Mouse (Mus musculus) limb, embryonic 13.5 days (tissue): ENCODE data around the gene Hsbp1. TPM values are rescaled to one million over a fixed set of nuclear protein-coding genes. Genes with fewer than 3 reads are reported as not detected.
"Not testable (repeated sequence)": the region's sequence is repeated elsewhere in the genome, so short reads cannot be mapped to it uniquely, and the experiment has no call there.

Experiments
- ATAC-seq: fragments of 200-750 bp; cut with Nextera tagmentation; 2 replicates; pipeline ENCODE4 v1.8.0; 2017; ENCODE audit warnings: low read depth, moderate number of reproducible peaks, moderate TSS enrichment; ENCODE audit not compliant: low FRiP score
- H3K27ac ChIP-seq: fragments of 300-500 bp; sonication (generic); 2 replicates; pipeline ENCODE4 v1.5.1; 2015; ENCODE audit warnings: inconsistent platforms, mild to moderate bottlenecking, moderate library complexity
- H3K27me3 ChIP-seq: fragments of 300-500 bp; sonication (generic); 2 replicates; pipeline ENCODE4 v1.6.1; 2015; ENCODE audit warnings: mild to moderate bottlenecking, inconsistent platforms
- H3K36me3 ChIP-seq: fragments of 300-500 bp; sonication (generic); 2 replicates; pipeline ENCODE4 v1.6.1; 2015; ENCODE audit warnings: inconsistent platforms, mild to moderate bottlenecking, moderate library complexity
- H3K4me1 ChIP-seq: fragments of 300-500 bp; sonication (generic); 2 replicates; pipeline ENCODE4 v1.6.1; 2015; ENCODE audit warnings: inconsistent platforms
- H3K4me2 ChIP-seq: fragments of 300-500 bp; sonication (generic); replicated peaks from 2 replicates; pipeline ENCODE4 v1.6.1; 2015; ENCODE audit warnings: inconsistent platforms, mild to moderate bottlenecking, moderate library complexity
- H3K4me3 ChIP-seq: fragments of 300-500 bp; sonication (generic); 2 replicates; pipeline ENCODE4 v1.5.1; 2015; ENCODE audit warnings: moderate library complexity, mild to moderate bottlenecking, inconsistent platforms
- H3K9ac ChIP-seq: fragments of 300-500 bp; sonication (generic); 2 replicates; pipeline ENCODE4 v1.6.1; 2015; ENCODE audit warnings: mild to moderate bottlenecking, inconsistent platforms
- H3K9me3 ChIP-seq: fragments of 300-500 bp; sonication (generic); 2 replicates; pipeline ENCODE4 v1.6.1; 2016; ENCODE audit warnings: inconsistent platforms
- WGBS: fragments of 180-500 bp; shearing (Covaris S2); methylation state at CpG from one replicate; pipeline ENCODE4 v1.1.7; 2015; 5-methylcytosine and 5-hydroxymethylcytosine counted together
- polyA plus RNA-seq: library from polyadenylated mRNA; unstranded; fragments of >200 nt; fragmentation: Nextera tagmentation; extraction: Ambion mirVana; gene quantifications from 2 replicates; pipeline ENCODE4 v1.2.1, GENCODE M21; 2015

Gene Hsbp1
- polyA plus RNA-seq = 344 and 356 TPM in 2 replicates

DNA sequence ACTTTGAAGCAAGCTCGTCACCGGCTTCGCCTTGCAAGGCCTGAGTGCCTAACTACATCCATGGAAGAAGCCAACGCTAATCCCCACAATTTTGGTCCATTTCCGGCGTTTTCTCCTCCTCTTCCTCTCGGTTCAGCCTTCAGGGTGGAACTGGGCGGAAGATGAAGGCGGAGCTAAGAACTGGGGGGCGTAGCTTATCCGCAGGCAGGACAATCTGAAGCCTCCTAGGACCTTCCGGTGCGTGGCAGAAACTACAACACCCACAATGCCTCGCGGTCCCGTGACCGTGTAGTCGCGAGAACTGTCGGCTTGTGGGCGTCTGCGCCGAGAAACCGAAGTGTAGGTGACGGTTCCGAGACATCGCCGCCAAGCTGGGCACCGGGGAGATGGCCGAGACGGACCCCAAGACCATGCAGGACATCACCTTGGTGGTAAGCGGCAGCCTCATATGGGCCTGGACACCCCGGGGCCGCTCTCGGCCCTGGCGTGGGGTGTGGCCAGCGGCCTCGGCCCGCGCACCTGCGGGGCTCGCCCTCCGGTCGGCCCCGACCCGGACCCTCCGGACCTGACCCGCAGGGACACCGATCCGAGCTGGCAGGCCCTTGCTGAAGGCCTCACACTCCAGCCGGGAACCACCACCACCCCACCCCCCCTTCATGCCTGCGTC lies at the start of gene Hsbp1:
TSS of gene Hsbp1 (plus strand) at position 299 of the 667 bp plus-strand sequence.
- Histone ChIP-seq H3K4me1 (peaks cover 7% of the 10 kb centered on the region), H3K36me3 (peaks cover 34% of the 10 kb centered on the region), H3K27me3 (peaks cover 4% of the 10 kb centered on the region; the same call in 1 of the 2 replicates), H3K27ac (no peak within 1 kb of the TSS), H3K4me2 (peak within 1 kb of the TSS; percentile 80), H3K4me3 (peak within 1 kb of the TSS; percentile 95), H3K9me3 (peaks cover 6% of the 10 kb centered on the region; the same call in 1 of the 2 replicates), H3K9ac (peak within 1 kb of the TSS; percentile 97)
- 2% methylated on average over 46 of the region's 52 CpGs for WGBS
- peak; percentile 98 for ATAC-seq

DNA sequence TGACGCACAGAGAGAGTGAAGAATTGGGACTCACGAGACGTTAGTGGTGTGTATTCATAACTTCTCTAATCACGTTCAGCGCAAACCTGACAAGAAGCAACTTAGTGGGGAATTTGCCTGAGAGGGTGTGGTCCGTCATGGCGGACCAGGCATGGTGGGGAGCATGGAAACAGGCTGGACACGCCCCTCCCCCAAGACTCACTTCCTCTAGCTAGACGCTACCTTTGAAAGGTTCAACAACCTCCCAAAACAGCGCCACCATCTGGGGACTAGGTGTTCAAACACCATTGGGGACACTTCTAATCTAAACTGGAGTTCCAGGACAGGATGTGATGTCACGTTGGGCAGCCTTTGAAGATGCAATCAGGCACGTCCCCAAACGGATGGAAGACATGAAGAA lies 48.8 kb upstream of the Hsbp1 start:
- Histone ChIP-seq H3K27ac (no peak overlapping the region), H3K4me3 (no peak overlapping the region), H3K27me3 (no peaks in the 10 kb centered on the region), H3K4me1 (no peaks in the 10 kb centered on the region), H3K4me2 (no peak overlapping the region), H3K9me3 (peaks cover 7% of the 10 kb centered on the region; the same call in 1 of the 2 replicates), H3K36me3 (no peaks in the 10 kb centered on the region), H3K9ac (no peak overlapping the region)
- WGBS = 81% methylated on average over 13 of the region's 13 CpGs
- no peak for ATAC-seq

- not testable (repeated sequence) for H3K9ac ChIP-seq, ATAC-seq, H3K27ac ChIP-seq, H3K4me2 ChIP-seq, H3K4me3 ChIP-seq, H3K27me3 ChIP-seq, H3K36me3 ChIP-seq, H3K4me1 ChIP-seq
- peaks cover 11% of the 10 kb centered on the region; the same call in 1 of the 2 replicates for H3K9me3 ChIP-seq
- WGBS = 29% methylated on average over 3 of the region's 3 CpGs
These were observed 46.5 kb upstream of the Hsbp1 start for GRCm38 (mm10) chr8:119297752-119298151.

DNA sequence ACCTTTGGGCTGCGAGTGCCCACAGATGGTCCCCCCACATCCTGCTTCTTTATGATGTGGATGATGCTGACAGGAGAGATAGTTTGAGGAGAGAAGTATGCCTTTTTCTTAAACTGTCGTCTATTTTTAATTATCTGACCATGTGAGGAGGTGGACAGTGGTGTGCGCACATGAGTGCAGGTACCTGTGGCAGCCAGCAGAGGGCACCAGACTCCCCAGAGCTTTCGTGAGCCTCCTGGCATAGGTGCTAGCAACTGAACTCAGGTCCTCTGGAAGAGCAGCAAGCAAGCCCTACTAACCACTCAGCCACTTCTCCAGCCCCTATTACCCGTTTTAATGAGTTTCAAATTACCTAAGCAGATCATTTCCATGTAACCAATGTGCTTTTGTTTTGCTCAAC lies 44.0 kb upstream of the Hsbp1 start:
- Histone ChIP-seq H3K4me3 (no peak overlapping the region), H3K4me1 (no peaks in the 10 kb centered on the region), H3K9me3 (peaks cover 11% of the 10 kb centered on the region; the same call in 1 of the 2 replicates), H3K4me2 (no peak overlapping the region), H3K36me3 (no peaks in the 10 kb centered on the region), H3K27ac (no peak overlapping the region), H3K9ac (no peak overlapping the region), H3K27me3 (no peaks in the 10 kb centered on the region)
- no peak for ATAC-seq
- 88% methylated on average over 5 of the region's 5 CpGs for WGBS

GRCm38 (mm10) chr8:119304196-119304595 lies 40.1 kb upstream of the Hsbp1 start:
- Histone ChIP-seq H3K27ac (no peak overlapping the region), H3K27me3 (no peaks in the 10 kb centered on the region), H3K9me3 (peaks cover 11% of the 10 kb centered on the region; the same call in 1 of the 2 replicates), H3K4me1 (no peaks in the 10 kb centered on the region), H3K4me2 (no peak overlapping the region), H3K9ac (no peak overlapping the region), H3K4me3 (no peak overlapping the region), H3K36me3 (no peaks in the 10 kb centered on the region)
- no peak for ATAC-seq
- WGBS = 84% methylated on average over 8 of the region's 8 CpGs

DNA sequence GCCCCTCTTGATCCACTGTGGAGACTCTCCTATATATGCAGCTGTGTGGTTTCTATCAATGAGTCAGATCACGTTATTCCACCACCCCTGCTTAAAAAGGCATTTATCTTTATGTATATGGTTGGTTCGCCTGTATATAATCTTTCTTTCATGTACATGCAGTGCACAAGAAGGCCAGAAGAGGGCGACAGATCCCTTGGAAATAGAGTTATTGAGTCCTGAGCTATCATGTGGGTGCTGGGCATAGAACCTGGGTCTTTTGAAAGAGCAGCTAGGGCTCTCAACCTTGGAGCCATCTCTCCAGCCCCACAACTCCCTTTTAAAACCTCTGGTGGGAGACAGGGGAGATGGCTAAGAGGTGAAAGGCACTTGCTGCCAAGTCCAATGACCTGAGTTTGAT lies 32.9 kb upstream of the Hsbp1 start:
- Histone ChIP-seq H3K27ac (no peak overlapping the region), H3K4me2 (no peak overlapping the region), H3K4me1 (no peaks in the 10 kb centered on the region), H3K9me3 (0 out of 2 replicates have a peak, but pooled peaks cover 3% of the 10 kb centered on the region), H3K36me3 (no peaks in the 10 kb centered on the region), H3K27me3 (no peaks in the 10 kb centered on the region), H3K4me3 (no peak overlapping the region), H3K9ac (no peak overlapping the region)
- WGBS = 35% methylated on average over 3 of the region's 3 CpGs
- no peak for ATAC-seq

DNA sequence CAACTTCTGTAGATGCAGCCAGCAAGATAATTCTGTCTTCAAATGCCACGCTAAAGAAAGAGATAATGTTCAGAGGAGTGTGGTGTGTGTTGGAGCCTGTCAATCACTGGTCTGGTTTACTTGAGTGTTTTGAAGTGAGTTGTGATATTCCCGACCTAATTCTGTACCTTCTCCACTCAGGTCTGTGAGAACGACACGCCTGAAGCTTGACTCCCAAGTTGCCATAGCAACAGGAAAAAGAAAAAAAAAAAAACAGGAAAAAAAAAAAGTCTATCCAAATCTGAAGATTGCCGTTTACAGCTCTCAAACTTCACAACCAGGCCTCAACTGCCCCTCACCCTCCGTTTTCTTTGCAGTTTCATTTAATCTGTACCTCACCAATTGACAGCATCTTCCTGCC lies 21.1 kb upstream of the Hsbp1 start:
- Histone ChIP-seq H3K4me3 (no peak overlapping the region), H3K9ac (no peak overlapping the region), H3K36me3 (no peaks in the 10 kb centered on the region), H3K9me3 (no peaks in the 10 kb centered on the region), H3K4me1 (no peaks in the 10 kb centered on the region), H3K4me2 (no peak overlapping the region), H3K27ac (no peak overlapping the region), H3K27me3 (no peaks in the 10 kb centered on the region)
- WGBS = 77% methylated on average over 6 of the region's 6 CpGs
- ATAC-seq = no peak

DNA sequence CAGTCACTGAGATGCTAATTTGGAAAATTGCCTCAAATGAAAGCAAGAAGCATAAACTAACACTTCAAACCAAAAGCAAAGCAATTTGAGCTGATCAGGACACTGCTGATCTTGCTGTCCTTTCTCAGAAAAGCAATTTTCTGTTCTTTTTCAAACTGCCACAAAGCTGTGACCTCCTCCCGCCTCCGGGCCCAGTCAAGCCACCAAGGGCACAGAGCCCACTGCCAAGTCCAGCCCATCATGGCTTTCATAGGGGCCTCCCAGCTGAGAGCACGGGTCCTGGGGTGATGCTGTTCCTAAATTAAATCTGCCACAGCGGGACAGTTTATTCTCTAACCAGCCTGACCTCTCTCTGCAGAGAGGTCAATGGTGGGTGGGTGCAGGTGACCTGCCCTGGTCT lies 4.7 kb upstream of the Hsbp1 start:
- Histone ChIP-seq H3K9ac (no peak overlapping the region), H3K4me2 (no peak overlapping the region), H3K9me3 (peaks cover 6% of the 10 kb centered on the region; the same call in 1 of the 2 replicates), H3K36me3 (no peaks in the 10 kb centered on the region), H3K4me1 (no peaks in the 10 kb centered on the region), H3K27ac (no peak overlapping the region), H3K27me3 (peaks cover 4% of the 10 kb centered on the region; the same call in 1 of the 2 replicates), H3K4me3 (no peak overlapping the region)
- ATAC-seq = no peak
- WGBS = 87% methylated on average over 4 of the region's 4 CpGs

- WGBS = 81% methylated on average over 3 of the region's 3 CpGs
- peaks cover 6% of the 10 kb centered on the region; the same call in 1 of the 2 replicates for H3K9me3 ChIP-seq
- H3K9ac ChIP-seq = no peak overlapping the region
- no peak overlapping the region for H3K27ac ChIP-seq
- H3K4me1 ChIP-seq = peaks cover 7% of the 10 kb centered on the region
- H3K36me3 ChIP-seq = peaks cover 27% of the 10 kb centered on the region
- H3K4me3 ChIP-seq = peak overlapping the region; percentile 95
- peak overlapping the region; percentile 80 for H3K4me2 ChIP-seq
- H3K27me3 ChIP-seq = peaks cover 4% of the 10 kb centered on the region; the same call in 1 of the 2 replicates
- peak; percentile 12; the same call in 1 of the 2 replicates for ATAC-seq
These were observed 682 bp upstream of the Hsbp1 start for GRCm38 (mm10) chr8:119343606-119344005.

GRCm38 (mm10) chr8:119345029-119345682 lies 868 bp downstream of the Hsbp1 start:
- Histone ChIP-seq H3K9ac (peak overlapping the region; percentile 97), H3K4me2 (peak overlapping the region; percentile 80), H3K36me3 (peaks cover 40% of the 10 kb centered on the region), H3K27me3 (peaks cover 4% of the 10 kb centered on the region; the same call in 1 of the 2 replicates), H3K27ac (no peak overlapping the region), H3K4me3 (peak overlapping the region; percentile 95), H3K4me1 (peaks cover 7% of the 10 kb centered on the region), H3K9me3 (peaks cover 6% of the 10 kb centered on the region; the same call in 1 of the 2 replicates)
- ATAC-seq = no peak
- 56% methylated on average over 22 of the region's 22 CpGs for WGBS

DNA sequence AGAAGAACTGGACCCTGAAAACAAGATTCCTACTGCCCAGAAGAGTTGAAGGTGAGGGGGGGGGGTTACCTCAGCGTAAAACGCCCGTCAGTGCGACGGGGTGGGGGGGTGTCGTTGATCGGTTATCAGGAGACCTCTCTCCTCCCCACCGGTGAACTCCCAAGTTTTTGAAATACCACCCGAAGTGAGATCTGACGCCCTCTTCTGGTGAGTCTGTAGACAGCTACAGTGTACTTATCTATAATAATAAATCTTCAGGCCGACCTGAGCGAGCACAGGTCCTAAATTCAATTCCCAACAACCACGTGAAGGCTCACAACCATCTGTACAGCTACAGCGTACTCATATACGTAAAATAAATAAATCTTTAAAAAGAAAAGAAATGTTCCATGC lies 1.4 kb downstream of the Hsbp1 start:
- Histone ChIP-seq H3K27ac (no peak overlapping the region), H3K9ac (no peak overlapping the region), H3K4me1 (peaks cover 7% of the 10 kb centered on the region), H3K27me3 (peaks cover 4% of the 10 kb centered on the region; the same call in 1 of the 2 replicates), H3K4me2 (peak overlapping the region; percentile 80), H3K36me3 (peaks cover 42% of the 10 kb centered on the region), H3K9me3 (peaks cover 6% of the 10 kb centered on the region; the same call in 1 of the 2 replicates), H3K4me3 (peak overlapping the region; percentile 95)
- ATAC-seq = no peak
- WGBS = 85% methylated on average over 15 of the region's 15 CpGs

- H3K27ac ChIP-seq = no peak overlapping the region
These were observed 7.4 kb downstream of the Hsbp1 start for GRCm38 (mm10) chr8:119351647-119352046.

More at GRCm38 (mm10) chr8:119351647-119352046, 7.4 kb downstream of the Hsbp1 start:
- Histone ChIP-seq H3K4me2 (no peak overlapping the region), H3K9ac (no peak overlapping the region), H3K4me3 (no peak overlapping the region), H3K4me1 (no peaks in the 10 kb centered on the region), H3K9me3 (no peaks in the 10 kb centered on the region), H3K27me3 (no peaks in the 10 kb centered on the region), H3K36me3 (peaks cover 39% of the 10 kb centered on the region)
- ATAC-seq = no peak
- 92% methylated on average over 19 of the region's 19 CpGs for WGBS
